Mouse (Mus musculus) bone marrow, adult 2 months (tissue): ENCODE data around the gene Glrx3.

Source experiments
- CTCF ChIP-seq: fragments of 200-500 bp; IDR thresholded peaks from 2 replicates; pipeline ENCODE4 v1.5.1; 2011; ENCODE audit warnings: low read length, control low read depth; ENCODE audit not compliant: control insufficient read depth, insufficient read depth
- POLR2A ChIP-seq: fragments of 200-500 bp; IDR thresholded peaks from 2 replicates; pipeline ENCODE4 v1.6.1; 2011; ENCODE audit warnings: low read depth, mild to moderate bottlenecking, control low read depth, low read length, borderline replicate concordance; ENCODE audit not compliant: control insufficient read depth

DNA sequence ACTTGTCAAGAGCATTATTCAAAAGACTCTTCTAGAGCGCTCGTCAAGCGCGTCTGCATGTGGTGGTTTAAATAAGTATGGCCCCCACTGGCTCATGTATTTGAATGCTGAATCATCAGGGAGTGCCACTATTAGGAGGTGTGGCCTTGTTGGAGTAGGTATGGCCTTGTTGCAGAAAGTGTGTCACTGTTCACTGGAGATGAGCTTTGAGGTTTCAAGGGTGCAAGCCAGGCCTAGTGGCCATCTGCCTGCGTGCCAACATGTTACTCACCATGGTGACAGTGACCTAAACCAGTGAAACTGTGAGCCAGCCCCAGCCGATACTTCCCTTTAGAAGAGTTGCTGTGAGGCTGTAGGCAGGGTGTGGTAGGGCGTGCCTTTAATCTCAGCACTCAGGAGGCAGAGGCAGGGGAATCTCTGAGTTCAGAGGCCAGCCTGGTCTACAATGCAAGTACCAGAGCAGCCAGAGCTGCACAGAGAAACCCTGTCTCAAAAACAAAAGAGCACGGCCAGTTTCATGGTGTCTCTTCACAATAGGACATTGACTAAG is 40.0 kb upstream of the Glrx3 start:
- TF ChIP-seq CTCF (no peak), POLR2A (no peak)
